Mouse (Mus musculus) liver, embryonic 11.5 days (tissue): Measurements from ENCODE around the gene Gpr137b. TPM values are rescaled to one million over a fixed set of nuclear protein-coding genes. Genes with fewer than 3 reads are reported as not detected.
A peak's percentile ranks its signal among the peaks of the same experiment; 100 is the strongest.
"Not testable (repeated sequence)": the region's sequence is repeated elsewhere in the genome, so short reads cannot be mapped to it uniquely, and the experiment has no call there.

Experiments used
- ATAC-seq: fragments of 200-750 bp; cut with Nextera tagmentation; replicated peaks from 2 replicates; pipeline ENCODE4 v1.8.0; 2017; ENCODE audit warnings: moderate number of reproducible peaks, mild to moderate bottlenecking, moderate TSS enrichment, moderate library complexity; ENCODE audit not compliant: low FRiP score
- DNase-seq: peaks from one replicate; pipeline ENCODE4 v3.0.0-alpha.2; 2017; ENCODE audit warnings: low spot score
- H3K27ac ChIP-seq: fragments of 300-500 bp; sonication (generic); 2 replicates; pipeline ENCODE4 v1.5.1; 2014; ENCODE audit warnings: mild to moderate bottlenecking, low read depth, low read length, control low read depth
- H3K27me3 ChIP-seq: fragments of 300-500 bp; sonication (generic); replicated peaks from 2 replicates; pipeline ENCODE4 v1.6.1; 2014; ENCODE audit warnings: low read length, mixed read lengths; ENCODE audit not compliant: control insufficient read depth, insufficient read depth
- H3K36me3 ChIP-seq: fragments of 300-500 bp; sonication (generic); 2 replicates; pipeline ENCODE4 v1.6.1; 2014; ENCODE audit warnings: mild to moderate bottlenecking, low read length, moderate library complexity, mixed read lengths; ENCODE audit not compliant: control insufficient read depth, insufficient read depth
- H3K4me1 ChIP-seq: fragments of 300-500 bp; sonication (generic); replicated peaks from 2 replicates; pipeline ENCODE4 v1.6.1; 2014; ENCODE audit warnings: low read length, mixed read lengths; ENCODE audit not compliant: control insufficient read depth, insufficient read depth
- H3K4me2 ChIP-seq: fragments of 300-500 bp; sonication (generic); 2 replicates; pipeline ENCODE4 v1.6.1; 2014; ENCODE audit warnings: mild to moderate bottlenecking, control low read depth, moderate library complexity
- H3K4me3 ChIP-seq: fragments of 300-500 bp; sonication (generic); 2 replicates; pipeline ENCODE4 v1.5.1; 2014; ENCODE audit warnings: low read depth, low read length, control low read depth
- H3K9ac ChIP-seq: fragments of 300-500 bp; sonication (generic); 2 replicates; pipeline ENCODE4 v1.6.1; 2014; ENCODE audit warnings: low read depth, low read length, control low read depth
- H3K9me3 ChIP-seq: fragments of 300-500 bp; sonication (generic); 2 replicates; pipeline ENCODE4 v1.6.1; 2016; ENCODE audit warnings: low read length, inconsistent platforms, mixed read lengths; ENCODE audit not compliant: control insufficient read depth
- WGBS: fragments of 180-500 bp; shearing (Covaris S2); extraction: QIAGEN DNeasy Blood & Tissue Kit; methylation state at CpG from one replicate; pipeline ENCODE4 v1.1.7; 2014; 5-methylcytosine and 5-hydroxymethylcytosine counted together
- polyA plus RNA-seq: library from polyadenylated mRNA; unstranded; fragments of >200 nt; fragmentation: Nextera tagmentation; extraction: Ambion mirVana; gene quantifications from 2 replicates; pipeline ENCODE4 v1.2.1, GENCODE M21; 2014

The Gpr137b gene
- polyA plus RNA-seq, 1 experiment from 2014 or later = 5.4 TPM

DNA sequence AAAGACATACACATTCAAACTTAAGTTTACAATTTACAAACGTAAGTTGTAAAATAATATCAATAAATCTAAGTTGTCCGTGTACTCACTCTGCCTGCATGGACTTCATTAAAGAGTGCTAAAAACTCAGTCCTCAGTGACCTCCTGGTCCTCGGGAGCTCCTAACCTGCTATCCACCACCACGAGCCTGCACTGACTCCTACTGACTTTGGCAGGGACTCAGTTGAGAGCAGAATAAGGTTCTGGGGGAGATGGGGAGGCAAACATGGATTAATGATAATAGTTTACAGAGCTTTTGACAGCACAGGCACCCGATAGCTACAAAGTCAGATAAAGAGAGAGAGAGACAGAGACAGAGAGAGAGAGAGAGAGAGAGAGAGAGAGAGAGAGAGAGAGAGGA lies 16.6 kb downstream of the Gpr137b start:
- H3K27ac ChIP-seq = no peak overlapping the region
- H3K9me3 ChIP-seq = no peaks in the 10 kb centered on the region
- ATAC-seq = no peak
- DNase-seq = no peak
- no peak overlapping the region for H3K4me3 ChIP-seq
- H3K36me3 ChIP-seq = no peaks in the 10 kb centered on the region
- no peaks in the 10 kb centered on the region for H3K27me3 ChIP-seq
- H3K4me1 ChIP-seq = no peaks in the 10 kb centered on the region
- H3K9ac ChIP-seq = no peak overlapping the region
- H3K4me2 ChIP-seq = no peak overlapping the region
- 69% methylated on average over 5 of the region's 5 CpGs for WGBS

DNA sequence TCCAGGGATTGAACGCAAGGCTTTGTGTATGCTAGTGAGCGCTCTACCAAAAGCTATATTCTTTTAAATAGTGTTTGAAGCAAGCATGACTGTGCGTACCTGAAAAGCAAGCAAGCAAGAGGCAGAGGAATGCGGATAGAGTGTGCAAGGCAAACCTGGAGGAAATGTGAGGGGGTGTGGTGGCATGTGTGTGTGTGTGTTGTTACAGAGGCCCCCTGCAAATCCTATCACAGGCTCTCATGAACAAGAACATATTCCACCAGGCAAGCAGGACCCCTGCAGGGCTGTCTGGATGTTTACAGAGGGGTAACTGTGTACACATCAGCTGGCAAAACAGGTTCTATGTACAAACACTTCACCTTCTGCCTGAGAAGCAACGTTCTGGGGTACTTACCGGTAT lies 19.8 kb downstream of the Gpr137b start:
- H3K9ac ChIP-seq, ATAC-seq, H3K27me3 ChIP-seq, H3K36me3 ChIP-seq, DNase-seq, H3K4me3 ChIP-seq, H3K4me2 ChIP-seq, H3K9me3 ChIP-seq, H3K4me1 ChIP-seq, H3K27ac ChIP-seq: not testable (repeated sequence)
- 85% methylated on average over 5 of the region's 6 CpGs for WGBS

DNA sequence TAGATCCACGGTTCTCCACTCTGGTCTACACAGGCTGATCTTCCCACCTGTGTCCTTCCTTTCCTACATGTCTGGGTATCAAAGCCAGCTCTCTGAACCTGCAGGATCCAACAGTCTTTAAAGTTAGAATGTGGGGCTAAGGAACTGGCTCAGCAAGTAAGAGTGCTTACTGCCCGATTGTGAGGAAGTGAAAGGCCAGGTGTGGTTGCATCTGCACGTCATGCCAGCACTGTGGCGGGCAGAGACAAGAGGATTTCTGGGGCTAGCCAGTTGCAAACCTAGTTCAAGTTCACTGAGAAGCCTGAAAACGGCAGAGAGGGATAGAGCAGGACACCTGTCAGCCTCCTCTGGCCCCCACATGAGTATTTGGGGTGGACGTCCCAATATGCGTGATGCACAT lies 22.4 kb downstream of the Gpr137b start:
- not testable (repeated sequence) for H3K4me3 ChIP-seq, H3K27me3 ChIP-seq, DNase-seq, H3K4me2 ChIP-seq, H3K9ac ChIP-seq, H3K36me3 ChIP-seq, H3K27ac ChIP-seq, ATAC-seq, H3K9me3 ChIP-seq, H3K4me1 ChIP-seq
- 87% methylated on average over 7 of the region's 7 CpGs for WGBS

DNA sequence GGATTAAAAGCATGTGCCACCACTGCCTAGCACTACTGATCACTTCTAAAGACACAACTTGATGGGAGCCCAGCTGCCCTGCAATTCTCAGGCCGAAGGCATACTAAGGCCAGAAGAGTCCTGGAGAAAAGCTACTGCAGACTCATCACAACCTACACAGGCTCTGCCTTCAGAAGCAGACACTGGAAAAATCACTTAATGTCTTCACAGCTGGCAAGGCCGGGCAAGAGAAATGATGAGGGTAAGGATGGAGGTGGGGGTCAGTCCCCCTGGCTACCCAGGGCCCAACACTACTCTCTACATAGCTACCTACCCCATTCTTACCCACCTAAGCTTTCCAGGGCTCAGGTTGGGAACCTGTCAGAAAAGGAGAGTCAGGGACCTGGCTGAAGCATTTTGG lies 27.4 kb downstream of the Gpr137b start:
- not testable (repeated sequence) for H3K27me3 ChIP-seq, H3K4me3 ChIP-seq, H3K9ac ChIP-seq, H3K9me3 ChIP-seq, H3K36me3 ChIP-seq, H3K4me2 ChIP-seq, DNase-seq, H3K4me1 ChIP-seq, H3K27ac ChIP-seq, ATAC-seq
- 72% methylated on average over 2 of the region's 2 CpGs for WGBS

DNA sequence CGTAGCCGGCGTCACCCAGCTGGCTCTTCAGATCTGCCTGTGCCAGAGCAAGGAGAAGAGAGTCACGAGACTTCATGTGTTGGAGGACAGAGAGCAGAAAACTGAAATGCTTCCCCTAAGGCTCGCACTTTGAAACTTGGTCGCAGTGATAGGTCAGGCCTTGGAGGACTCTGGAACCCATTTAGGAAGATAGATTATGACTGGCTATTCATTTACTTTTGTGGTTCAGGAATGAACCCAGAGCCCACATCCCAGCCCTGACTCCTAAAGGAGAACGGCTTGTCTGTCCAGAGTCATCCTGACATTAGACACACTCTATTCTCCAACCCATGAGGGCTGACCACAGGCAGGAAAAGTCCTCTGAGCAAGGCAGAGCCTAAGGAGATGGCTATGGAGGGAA lies 30.3 kb downstream of the Gpr137b start:
- ATAC-seq = not testable (repeated sequence)

DNA sequence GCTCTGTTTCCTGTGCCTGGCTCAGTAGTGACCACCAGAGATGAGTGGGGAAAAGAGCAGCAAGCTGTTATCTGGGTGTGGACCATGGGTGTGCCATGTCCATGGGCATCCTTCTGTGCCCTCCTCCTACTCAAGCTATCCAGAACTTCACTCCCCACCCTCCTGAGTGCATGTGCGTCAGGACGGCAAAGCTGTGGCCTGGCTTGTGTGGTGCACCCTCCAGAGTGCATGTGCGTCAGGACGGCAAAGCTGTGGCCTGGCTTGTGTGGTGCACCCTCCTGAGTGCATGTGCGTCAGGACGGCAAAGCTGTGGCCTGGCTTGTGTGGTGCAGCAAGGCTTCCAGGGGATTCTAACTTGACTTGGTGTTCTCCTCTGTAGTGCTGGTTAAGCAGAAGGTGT lies 31.6 kb downstream of the Gpr137b start:
- H3K9me3 ChIP-seq, H3K4me3 ChIP-seq, H3K4me2 ChIP-seq, H3K36me3 ChIP-seq, DNase-seq, H3K27me3 ChIP-seq, ATAC-seq, H3K27ac ChIP-seq, H3K9ac ChIP-seq, H3K4me1 ChIP-seq: not testable (repeated sequence)
- 86% methylated on average over 6 of the region's 6 CpGs for WGBS

More for the DNA sequence above, 30.3 kb downstream of the Gpr137b start:
- not testable (repeated sequence) for H3K9ac ChIP-seq, H3K27ac ChIP-seq, H3K9me3 ChIP-seq, H3K36me3 ChIP-seq, H3K4me2 ChIP-seq, H3K4me3 ChIP-seq, H3K27me3 ChIP-seq, DNase-seq, H3K4me1 ChIP-seq
- WGBS = 89% methylated on average over 7 of the region's 7 CpGs

DNA sequence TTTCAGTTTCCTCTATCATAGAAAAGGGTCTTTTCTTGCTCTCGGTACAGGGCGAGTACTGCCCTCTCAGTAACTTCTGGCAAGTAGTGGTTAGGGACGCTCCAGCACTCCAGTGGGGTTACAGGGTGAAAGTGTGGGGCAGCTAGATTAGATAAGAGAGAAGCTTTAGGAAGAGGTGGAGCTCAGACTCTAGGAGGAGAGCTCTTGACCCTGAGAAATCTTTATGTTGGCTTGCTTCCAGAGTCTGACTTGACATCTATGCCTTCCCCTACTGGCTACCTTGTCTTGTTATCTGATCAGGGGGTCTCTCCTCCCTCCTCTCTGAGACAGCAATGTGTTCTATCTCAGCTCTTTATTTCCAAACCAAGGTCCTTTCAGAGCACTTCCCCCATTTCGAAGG lies 33.8 kb downstream of the Gpr137b start:
- DNase-seq, H3K9ac ChIP-seq, H3K4me1 ChIP-seq, H3K36me3 ChIP-seq, H3K27ac ChIP-seq, H3K4me3 ChIP-seq, H3K27me3 ChIP-seq, H3K9me3 ChIP-seq, H3K4me2 ChIP-seq: not testable (repeated sequence)
- peak; percentile 88 for ATAC-seq
- 40% methylated on average over 4 of the region's 4 CpGs for WGBS

DNA sequence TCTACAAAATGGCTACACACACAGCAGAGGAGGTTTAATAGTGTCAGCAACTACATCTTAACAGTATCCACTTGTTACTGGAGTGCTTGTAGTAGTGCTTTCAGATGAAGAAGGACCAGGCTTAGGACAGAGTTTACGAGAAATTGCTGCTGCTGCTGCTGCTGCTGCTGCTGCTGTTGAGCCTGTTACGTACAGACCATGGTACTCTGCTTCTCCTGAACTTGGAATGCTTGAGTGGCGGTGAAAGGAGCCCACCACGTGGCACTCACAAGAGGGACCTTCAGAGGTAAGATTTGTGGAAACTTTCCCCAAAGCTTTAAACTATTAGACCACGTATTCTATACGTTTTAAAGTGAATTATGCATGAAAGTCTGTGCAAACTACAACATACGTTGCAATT lies 35.2 kb downstream of the Gpr137b start:
- not testable (repeated sequence) for H3K4me2 ChIP-seq, H3K27me3 ChIP-seq, H3K4me1 ChIP-seq, H3K9me3 ChIP-seq, H3K9ac ChIP-seq, H3K4me3 ChIP-seq, ATAC-seq, H3K36me3 ChIP-seq, DNase-seq, H3K27ac ChIP-seq
- WGBS = 79% methylated on average over 7 of the region's 7 CpGs

DNA sequence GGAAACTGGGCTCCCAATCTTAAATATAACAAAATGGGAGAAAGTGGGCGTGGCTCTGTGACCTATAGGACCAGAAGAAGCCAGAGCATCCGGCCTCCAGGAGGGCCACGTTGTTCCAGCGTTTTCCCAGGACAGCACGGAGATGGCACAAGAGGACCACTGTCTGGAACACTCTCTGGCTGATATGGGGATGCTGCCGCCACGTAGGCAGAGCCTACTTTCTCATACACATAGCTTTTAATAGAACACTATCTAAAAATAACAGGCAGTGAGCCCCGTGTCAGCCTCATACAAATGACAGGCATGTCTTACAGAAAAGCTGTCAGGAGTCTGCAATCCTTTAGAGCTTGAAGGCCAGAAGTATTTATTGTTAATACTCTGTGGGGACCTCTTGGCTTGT lies 35.7 kb downstream of the Gpr137b start:
- not testable (repeated sequence) for H3K9me3 ChIP-seq, H3K9ac ChIP-seq, H3K36me3 ChIP-seq, H3K4me3 ChIP-seq, H3K27me3 ChIP-seq, H3K4me1 ChIP-seq, DNase-seq, H3K27ac ChIP-seq, ATAC-seq, H3K4me2 ChIP-seq
- whole genome bisulfite sequencing = 66% methylated on average over 8 of the region's 8 CpGs
